Mouse (Mus musculus) limb, embryonic 11.5 days (tissue): ENCODE data around the gene Olfr1121. TPM values are rescaled to one million over a fixed set of nuclear protein-coding genes. Genes with fewer than 3 reads are reported as not detected.
"Not testable (repeated sequence)": the region's sequence is repeated elsewhere in the genome, so short reads cannot be mapped to it uniquely, and the experiment has no call there.

Experiments used
- ATAC-seq: fragments of 200-750 bp; cut with Nextera tagmentation; 2 replicates; pipeline ENCODE4 v1.8.0; 2017; ENCODE audit warnings: low read depth; ENCODE audit not compliant: insufficient number of reproducible peaks, low FRiP score, low TSS enrichment
- DNase-seq: peaks from one replicate; pipeline ENCODE4 v3.0.0-alpha.2; 2015; ENCODE audit warnings: low spot score
- H3K27ac ChIP-seq: fragments of 300-500 bp; sonication (generic); replicated peaks from 2 replicates; pipeline ENCODE4 v1.5.1; 2014; ENCODE audit warnings: low read depth, mild to moderate bottlenecking, low read length
- H3K27me3 ChIP-seq: fragments of 300-500 bp; sonication (generic); 2 replicates; pipeline ENCODE4 v1.6.1; 2014; ENCODE audit warnings: mild to moderate bottlenecking, low read length, mixed read lengths; ENCODE audit not compliant: control insufficient read depth, insufficient read depth
- H3K36me3 ChIP-seq: fragments of 300-500 bp; sonication (generic); 2 replicates; pipeline ENCODE4 v1.6.1; 2014; ENCODE audit warnings: mild to moderate bottlenecking, low read length, moderate library complexity, mixed read lengths; ENCODE audit not compliant: control insufficient read depth, insufficient read depth
- H3K4me1 ChIP-seq: fragments of 300-500 bp; sonication (generic); 2 replicates; pipeline ENCODE4 v1.6.1; 2014; ENCODE audit warnings: low read length, mixed read lengths; ENCODE audit not compliant: control insufficient read depth, insufficient read depth
- H3K4me2 ChIP-seq: fragments of 300-500 bp; sonication (generic); 2 replicates; pipeline ENCODE4 v1.6.1; 2014; ENCODE audit warnings: low read depth, mild to moderate bottlenecking, moderate library complexity; ENCODE audit not compliant: severe bottlenecking
- H3K4me3 ChIP-seq: fragments of 300-500 bp; sonication (generic); 2 replicates; pipeline ENCODE4 v1.5.1; 2014; ENCODE audit warnings: low read depth, low read length
- H3K9ac ChIP-seq: fragments of 300-500 bp; sonication (generic); 2 replicates; pipeline ENCODE4 v1.6.1; 2014; ENCODE audit warnings: mild to moderate bottlenecking, low read length
- H3K9me3 ChIP-seq: fragments of 300-500 bp; sonication (generic); 2 replicates; pipeline ENCODE4 v1.6.1; 2016; ENCODE audit warnings: low read length; ENCODE audit not compliant: control insufficient read depth
- WGBS: fragments of 180-500 bp; shearing (Covaris S2); extraction: QIAGEN DNeasy Blood & Tissue Kit; methylation state at CpG from one replicate; pipeline ENCODE4 v1.1.7; 2014; 5-methylcytosine and 5-hydroxymethylcytosine counted together
- polyA plus RNA-seq: library from polyadenylated mRNA; unstranded; fragments of >200 nt; fragmentation: Nextera tagmentation; extraction: Ambion mirVana; gene quantifications from 2 replicates; pipeline ENCODE4 v1.2.1, GENCODE M21; 2014

Gene Olfr1121
- not detected in 2 replicates for polyA plus RNA-seq

GRCm38 (mm10) chr2:87369595-87369994 lies at the start of gene Olfr1121:
Gene Olfr1121 (plus strand): TSS chr2:87369895.
- DNase-seq, result no peak
- ATAC-seq, result no peak
- H3K9me3 ChIP-seq, result no peaks in the 10 kb centered on the region
- no peaks in the 10 kb centered on the region for H3K27me3 ChIP-seq
- 55% methylated on average over 1 of the region's 1 CpGs for WGBS
- no peaks in the 10 kb centered on the region for H3K36me3 ChIP-seq
- H3K4me2 ChIP-seq, result no peak within 1 kb of the TSS
- H3K27ac ChIP-seq, result no peak within 1 kb of the TSS
- no peak within 1 kb of the TSS for H3K4me3 ChIP-seq
- H3K9ac ChIP-seq, result no peak within 1 kb of the TSS
- H3K4me1 ChIP-seq, result no peaks in the 10 kb centered on the region

- ATAC-seq (no peak), DNase-seq (no peak)
- no peaks in the 10 kb centered on the region for H3K27me3 ChIP-seq
- no peaks in the 10 kb centered on the region for H3K36me3 ChIP-seq
- 63% methylated on average over 2 of the region's 2 CpGs for WGBS
- H3K9ac ChIP-seq, result no peak within 1 kb of the TSS
- no peaks in the 10 kb centered on the region for H3K4me1 ChIP-seq
- no peak within 1 kb of the TSS for H3K4me3 ChIP-seq
- H3K9me3 ChIP-seq, result no peaks in the 10 kb centered on the region
- H3K4me2 ChIP-seq, result no peak within 1 kb of the TSS
- no peak within 1 kb of the TSS for H3K27ac ChIP-seq
These were observed 15.2 kb upstream of the Olfr1121 start, which contains the start of gene Olfr1120 for GRCm38 (mm10) chr2:87354515-87354914. Gene Olfr1120 (plus strand): TSS chr2:87354815.

GRCm38 (mm10) chr2:87360121-87360520 lies 9.6 kb upstream of the Olfr1121 start:
- ATAC-seq, DNase-seq, H3K4me1 ChIP-seq, H3K36me3 ChIP-seq, H3K4me2 ChIP-seq, H3K4me3 ChIP-seq, H3K27me3 ChIP-seq, H3K9me3 ChIP-seq, H3K9ac ChIP-seq, H3K27ac ChIP-seq: not testable (repeated sequence)
- WGBS, result 91% methylated on average over 2 of the region's 2 CpGs

GRCm38 (mm10) chr2:87371726-87372125 lies 2.0 kb downstream of the Olfr1121 start:
- 93% methylated on average over 4 of the region's 4 CpGs for WGBS
- ATAC-seq (no peak), DNase-seq (no peak)
- Histone ChIP-seq H3K36me3 (no peaks in the 10 kb centered on the region), H3K4me1 (no peaks in the 10 kb centered on the region), H3K4me3 (no peak overlapping the region), H3K4me2 (no peak overlapping the region), H3K27ac (no peak overlapping the region), H3K9ac (no peak overlapping the region), H3K9me3 (no peaks in the 10 kb centered on the region), H3K27me3 (no peaks in the 10 kb centered on the region)

GRCm38 (mm10) chr2:87383935-87384334 lies 14.2 kb downstream of the Olfr1121 start:
- no peaks in the 10 kb centered on the region for H3K4me1 ChIP-seq
- H3K9me3 ChIP-seq, result no peaks in the 10 kb centered on the region
- H3K27me3 ChIP-seq, result no peaks in the 10 kb centered on the region
- H3K9ac ChIP-seq, result no peak overlapping the region
- WGBS, result 90% methylated on average over 2 of the region's 2 CpGs
- no peak overlapping the region for H3K27ac ChIP-seq
- ATAC-seq (no peak), DNase-seq (no peak)
- no peak overlapping the region for H3K4me3 ChIP-seq
- no peaks in the 10 kb centered on the region for H3K36me3 ChIP-seq
- H3K4me2 ChIP-seq, result no peak overlapping the region

- H3K4me1 ChIP-seq, result no peaks in the 10 kb centered on the region
- no peak within 1 kb of the TSS for H3K9ac ChIP-seq
- no peaks in the 10 kb centered on the region for H3K9me3 ChIP-seq
- H3K4me2 ChIP-seq, result no peak within 1 kb of the TSS
- DNase-seq, result no peak
- ATAC-seq, result no peak
- no peaks in the 10 kb centered on the region for H3K27me3 ChIP-seq
- H3K4me3 ChIP-seq, result no peak within 1 kb of the TSS
- H3K27ac ChIP-seq, result no peak within 1 kb of the TSS
- H3K36me3 ChIP-seq, result no peaks in the 10 kb centered on the region
- WGBS, result 92% methylated on average over 2 of the region's 2 CpGs
These were observed 15.9 kb downstream of the Olfr1121 start, which contains the start of gene Olfr1122 for GRCm38 (mm10) chr2:87385549-87385948. Gene Olfr1122 (plus strand): TSS chr2:87385849.

GRCm38 (mm10) chr2:87393605-87394004 lies 23.9 kb downstream of the Olfr1121 start:
- H3K4me1 ChIP-seq, H3K27me3 ChIP-seq, H3K36me3 ChIP-seq, H3K4me2 ChIP-seq, H3K27ac ChIP-seq, DNase-seq, H3K9me3 ChIP-seq, H3K9ac ChIP-seq, H3K4me3 ChIP-seq: not testable (repeated sequence)
- 0 out of 2 replicates have a peak, but pooled peaks have one; percentile 17 for ATAC-seq
- 87% methylated on average over 5 of the region's 5 CpGs for WGBS

GRCm38 (mm10) chr2:87394686-87395085 lies 25.0 kb downstream of the Olfr1121 start:
- H3K4me3 ChIP-seq, H3K27me3 ChIP-seq, H3K4me2 ChIP-seq, DNase-seq, H3K9ac ChIP-seq, H3K27ac ChIP-seq, ATAC-seq, H3K36me3 ChIP-seq, H3K9me3 ChIP-seq, H3K4me1 ChIP-seq: not testable (repeated sequence)
- WGBS, result 90% methylated on average over 7 of the region's 7 CpGs

- 85% methylated on average over 1 of the region's 1 CpGs for WGBS
- Histone ChIP-seq H3K4me3 (no peak within 1 kb of the TSS), H3K4me1 (no peaks in the 10 kb centered on the region), H3K27ac (no peak within 1 kb of the TSS), H3K4me2 (no peak within 1 kb of the TSS), H3K27me3 (no peaks in the 10 kb centered on the region), H3K9ac (no peak within 1 kb of the TSS), H3K36me3 (no peaks in the 10 kb centered on the region), H3K9me3 (no peaks in the 10 kb centered on the region)
- DNase-seq, result no peak
- ATAC-seq, result no peak
These were observed 46.6 kb downstream of the Olfr1121 start, which contains the start of gene Olfr1123 for GRCm38 (mm10) chr2:87416335-87416734. Gene Olfr1123 (plus strand): TSS chr2:87416635.
